Mouse (Mus musculus) erythroblast, adult 5-6 weeks (primary cell): Measurements from ENCODE around the gene Nanos2. TPM values are rescaled to one million over a fixed set of nuclear protein-coding genes. Genes with fewer than 3 reads are reported as not detected.

Experiments
- ATAC-seq: replicated peaks from 2 replicates; pipeline ENCODE4 v1.8.0; 2016; ENCODE audit warnings: moderate number of reproducible peaks, mild to moderate bottlenecking, moderate TSS enrichment, inconsistent platforms; ENCODE audit not compliant: poor library complexity, low FRiP score, severe bottlenecking
- total RNA-seq, 2 experiments: library from RNA; stranded (forward) in 1 of 2; stranded (reverse) in 1 of 2; fragments of 150-400 nt in 1 of 2; fragments of 200-764, 138-1000 nt in 1 of 2; gene quantifications; 2 replicates each; pipeline versions ENCODE4 v1.2.3 to v1.2.4; 2015 to 2017; ENCODE audit warnings: low replicate concordance in 2 of 2

The Nanos2 gene
- not detected in 2 replicates for total RNA-seq (2015; ENCODE audit: low replicate concordance)
- not detected in 2 replicates for total RNA-seq (2017; ENCODE audit: low replicate concordance)

DNA sequence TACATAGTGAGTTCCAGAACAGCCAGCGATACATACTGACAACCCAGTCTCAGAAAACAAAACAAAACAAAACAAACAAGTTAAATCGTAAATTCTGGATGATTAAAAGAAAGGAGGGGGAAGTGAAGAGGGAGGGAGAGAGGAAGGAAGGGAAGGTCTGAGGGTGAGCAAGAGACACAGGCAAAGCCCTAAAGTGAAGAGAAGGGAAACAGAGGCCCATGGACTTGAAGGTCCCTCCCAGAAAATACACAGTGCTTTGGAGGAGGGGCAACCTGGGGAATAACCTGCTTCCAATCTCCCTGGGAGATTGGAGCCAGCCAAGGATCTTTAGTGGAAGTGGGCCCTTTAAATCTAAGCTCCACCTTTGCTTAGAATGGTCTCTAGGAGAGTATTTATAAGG lies at the start of gene Nanos2:
Gene Nanos2 (plus strand): TSS at position 301 of the 400 bp plus-strand sequence.
- no peak for ATAC-seq

DNA sequence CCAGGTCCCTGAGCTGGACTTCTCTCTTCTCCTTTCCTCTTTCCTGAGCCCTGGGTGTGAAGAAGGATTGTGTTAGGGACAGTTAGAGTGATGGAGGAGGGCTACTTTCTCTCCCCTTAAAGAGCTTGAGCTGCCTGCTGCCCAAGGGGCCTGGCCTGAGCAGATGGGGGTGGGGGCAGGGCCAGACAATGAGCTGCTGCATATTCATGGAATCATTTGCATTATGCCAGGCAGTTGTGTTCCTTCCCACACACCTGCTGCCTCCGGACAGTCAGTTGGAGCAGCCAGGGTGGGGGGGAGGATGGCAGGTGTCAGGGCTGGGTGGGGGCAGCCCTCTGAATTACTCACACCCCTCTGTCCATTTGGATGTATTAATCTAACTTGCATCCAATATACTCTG lies 44.8 kb upstream of the Nanos2 start:
- no peak for ATAC-seq

DNA sequence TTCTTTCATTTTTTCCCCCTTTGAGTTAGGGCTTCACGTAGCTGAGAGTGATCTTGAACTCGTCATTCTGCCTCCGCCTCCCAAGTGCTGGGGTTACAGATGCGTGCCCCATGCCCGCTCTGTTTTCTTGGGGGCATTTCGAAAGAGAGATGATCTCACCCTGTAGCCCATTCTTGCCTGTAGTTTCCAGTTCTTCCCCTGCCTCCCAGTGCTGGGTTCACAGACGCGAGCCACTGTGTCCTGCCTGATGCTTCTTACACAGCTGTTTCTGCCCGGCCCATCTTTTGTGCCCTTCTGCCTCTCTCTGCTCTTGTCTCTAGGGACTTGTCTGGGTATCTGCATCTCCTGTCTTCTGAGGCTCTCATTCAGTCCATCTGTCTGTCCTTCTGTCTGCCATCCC lies 44.4 kb upstream of the Nanos2 start:
- ATAC-seq, result no peak

DNA sequence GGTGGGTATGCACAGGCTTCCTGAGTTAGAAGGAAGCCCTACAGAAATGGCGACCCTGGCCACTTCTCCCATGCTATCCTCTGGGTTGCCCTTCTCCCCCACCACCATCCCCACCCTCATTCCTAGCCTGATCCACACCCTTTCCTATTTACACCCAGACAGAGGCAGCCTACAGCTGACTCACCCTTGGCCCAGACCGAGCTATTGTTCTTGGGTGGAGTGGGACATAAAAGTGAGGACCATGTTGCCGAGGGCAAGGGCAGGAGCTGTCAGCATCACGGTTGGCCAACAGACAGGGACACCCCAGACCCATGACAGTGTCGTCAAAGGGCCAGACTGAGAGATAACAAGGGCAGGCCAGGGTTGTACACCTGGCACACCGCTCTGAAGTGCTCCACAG lies 39.0 kb upstream of the Nanos2 start:
- ATAC-seq, result no peak

DNA sequence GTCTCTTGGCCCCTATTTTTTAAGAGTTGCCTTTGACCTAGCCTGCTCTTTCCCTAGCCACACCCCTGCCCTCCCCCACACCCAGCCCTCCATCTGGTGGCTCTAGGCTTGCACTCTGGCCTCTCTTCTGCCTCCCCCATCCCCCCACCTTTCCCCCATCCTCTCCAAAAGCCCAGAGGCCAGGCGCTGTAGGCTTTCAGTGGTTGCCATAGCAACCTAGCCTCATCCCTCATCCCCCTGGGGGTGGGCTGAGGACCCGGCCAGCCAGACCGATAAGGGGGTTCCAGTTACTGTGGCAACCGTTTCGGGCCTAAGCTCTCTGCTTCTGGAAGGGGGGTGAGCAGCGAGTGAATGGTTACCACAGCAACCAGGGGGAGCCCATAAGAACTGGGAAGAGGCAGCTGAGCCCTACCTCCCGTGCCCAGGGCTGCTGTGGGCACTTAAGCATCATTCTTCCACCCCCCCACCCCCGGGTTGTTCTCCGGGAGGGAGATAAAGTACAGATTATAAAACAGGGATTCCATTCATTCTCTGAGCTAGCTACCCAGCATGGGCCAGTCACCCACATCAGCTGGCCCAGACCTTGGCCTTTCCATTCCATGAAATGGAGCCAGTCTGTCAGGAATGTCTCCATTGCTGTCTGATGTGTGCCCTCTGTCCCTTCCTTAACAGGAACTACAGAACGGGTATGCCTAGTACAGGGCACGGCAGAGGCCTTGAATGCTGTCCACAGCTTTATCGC lies 37.2 kb upstream of the Nanos2 start:
- no peak for ATAC-seq

DNA sequence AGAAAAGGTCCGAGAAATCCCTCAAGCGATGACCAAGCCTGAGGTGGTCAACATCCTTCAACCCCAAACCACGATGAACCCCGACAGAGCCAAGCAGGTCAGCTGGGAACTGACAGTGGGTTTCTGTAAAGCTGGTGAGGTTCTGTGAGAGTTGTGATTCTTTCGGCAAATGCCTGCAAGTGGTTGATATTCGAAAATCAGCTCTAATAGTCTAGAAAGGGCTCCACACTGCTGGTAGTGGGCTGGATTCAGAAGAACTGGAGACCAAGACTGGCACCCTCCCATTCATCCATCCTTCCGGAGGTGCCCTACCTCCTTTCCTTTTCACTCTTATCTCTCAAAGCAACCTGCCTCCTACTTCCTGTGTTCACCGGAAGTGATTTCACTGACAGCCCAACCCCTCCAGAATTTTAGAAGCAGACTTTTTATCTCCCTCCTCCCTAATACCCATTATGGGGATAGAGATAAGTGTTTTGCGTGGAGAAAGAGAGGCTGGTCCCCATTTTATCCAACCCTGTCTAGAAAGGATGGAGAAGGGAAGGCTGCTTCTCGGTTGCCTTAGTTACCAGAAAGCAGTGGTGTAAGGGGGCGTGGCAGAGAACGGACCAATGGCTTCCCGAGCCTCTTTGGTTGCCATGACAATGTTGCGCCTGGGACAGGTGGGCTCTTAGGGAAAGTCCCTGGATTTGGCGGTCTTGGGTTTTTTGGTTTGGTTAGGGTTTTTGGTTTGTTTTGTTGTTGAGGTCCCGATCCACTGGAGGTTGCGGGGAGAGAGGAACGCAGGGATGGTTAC lies 36.5 kb upstream of the Nanos2 start:
- ATAC-seq, result no peak

DNA sequence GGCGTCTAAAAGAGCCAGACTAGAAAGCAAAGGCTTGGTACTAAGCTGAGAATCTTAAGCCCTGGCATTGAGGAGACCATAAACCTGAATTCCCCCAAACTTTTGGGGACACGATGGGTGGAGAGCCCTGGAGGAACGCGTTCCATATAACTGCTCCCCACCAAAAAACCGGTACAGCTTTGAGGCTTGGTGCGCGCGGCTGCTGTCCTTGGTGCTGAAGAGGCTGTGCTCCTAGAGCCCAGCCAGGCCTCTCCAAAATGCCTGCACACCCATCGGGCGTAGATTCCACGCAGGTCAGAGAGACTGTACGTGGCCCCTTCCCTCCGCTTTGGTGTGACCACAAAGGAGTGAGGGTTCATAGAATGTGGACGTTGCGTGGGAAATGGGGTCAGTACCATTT lies 35.8 kb upstream of the Nanos2 start:
- no peak for ATAC-seq

DNA sequence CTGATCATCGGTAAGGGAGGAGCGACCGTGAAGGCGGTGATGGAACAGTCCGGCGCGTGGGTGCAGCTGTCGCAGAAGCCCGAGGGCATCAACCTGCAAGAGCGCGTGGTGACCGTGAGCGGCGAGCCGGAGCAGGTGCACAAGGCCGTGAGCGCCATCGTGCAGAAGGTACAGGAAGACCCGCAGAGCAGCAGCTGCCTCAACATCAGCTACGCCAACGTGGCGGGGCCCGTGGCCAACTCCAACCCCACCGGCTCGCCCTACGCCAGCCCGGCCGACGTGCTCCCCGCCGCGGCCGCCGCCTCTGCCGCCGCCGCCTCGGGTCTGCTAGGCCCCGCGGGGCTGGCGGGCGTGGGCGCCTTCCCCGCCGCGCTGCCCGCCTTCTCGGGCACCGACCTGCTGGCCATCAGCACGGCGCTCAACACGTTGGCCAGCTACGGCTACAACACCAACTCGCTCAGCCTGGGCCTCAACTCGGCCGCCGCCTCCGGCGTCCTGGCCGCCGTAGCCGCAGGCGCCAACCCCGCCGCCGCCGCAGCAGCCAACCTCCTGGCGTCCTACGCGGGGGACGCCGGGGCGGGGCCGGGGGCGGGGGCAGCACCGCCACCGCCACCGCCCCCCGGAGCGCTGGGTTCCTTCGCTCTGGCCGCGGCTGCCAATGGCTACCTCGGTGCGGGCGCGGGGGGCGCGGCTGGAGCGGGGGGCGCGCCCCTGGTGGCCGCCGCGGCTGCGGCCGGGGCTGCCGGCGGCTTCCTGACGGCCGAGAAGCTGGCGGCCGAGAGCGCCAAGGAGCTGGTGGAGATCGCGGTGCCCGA lies 29.4 kb upstream of the Nanos2 start:
- ATAC-seq, result no peak

DNA sequence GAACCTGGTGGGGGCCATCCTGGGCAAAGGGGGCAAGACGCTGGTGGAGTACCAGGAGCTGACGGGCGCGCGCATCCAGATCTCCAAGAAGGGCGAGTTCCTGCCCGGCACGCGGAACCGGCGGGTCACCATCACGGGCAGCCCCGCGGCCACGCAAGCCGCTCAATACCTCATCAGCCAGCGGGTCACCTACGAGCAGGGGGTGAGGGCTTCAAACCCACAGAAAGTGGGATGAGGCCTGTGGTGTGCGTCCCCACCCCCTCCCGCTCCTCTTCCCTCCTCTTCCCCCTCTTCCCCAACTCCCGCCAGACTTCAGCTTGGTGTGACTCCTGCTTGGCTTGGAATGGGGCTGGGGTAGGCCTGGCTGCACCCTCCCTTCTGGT lies 28.8 kb upstream of the Nanos2 start:
- ATAC-seq, result no peak

DNA sequence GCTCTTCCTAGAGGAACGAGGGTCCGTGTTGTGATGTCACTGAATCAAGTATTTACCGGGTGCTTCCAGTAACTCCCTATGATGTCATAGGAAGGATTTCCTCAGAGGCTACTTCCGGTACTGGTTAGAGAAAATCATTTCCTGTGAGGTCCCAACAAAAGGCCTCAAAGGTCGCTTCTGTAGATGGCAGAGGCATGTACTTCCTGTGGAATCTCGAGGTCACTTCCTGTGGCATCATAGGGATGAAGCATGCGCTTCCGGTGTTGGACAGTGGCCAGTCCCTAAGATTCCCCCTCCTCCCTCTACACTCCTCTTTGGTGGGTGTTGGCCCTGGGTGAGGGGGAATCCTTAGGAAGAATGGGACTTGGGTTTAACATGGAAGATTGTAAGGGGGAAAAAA lies 27.8 kb upstream of the Nanos2 start:
- ATAC-seq, result no peak

DNA sequence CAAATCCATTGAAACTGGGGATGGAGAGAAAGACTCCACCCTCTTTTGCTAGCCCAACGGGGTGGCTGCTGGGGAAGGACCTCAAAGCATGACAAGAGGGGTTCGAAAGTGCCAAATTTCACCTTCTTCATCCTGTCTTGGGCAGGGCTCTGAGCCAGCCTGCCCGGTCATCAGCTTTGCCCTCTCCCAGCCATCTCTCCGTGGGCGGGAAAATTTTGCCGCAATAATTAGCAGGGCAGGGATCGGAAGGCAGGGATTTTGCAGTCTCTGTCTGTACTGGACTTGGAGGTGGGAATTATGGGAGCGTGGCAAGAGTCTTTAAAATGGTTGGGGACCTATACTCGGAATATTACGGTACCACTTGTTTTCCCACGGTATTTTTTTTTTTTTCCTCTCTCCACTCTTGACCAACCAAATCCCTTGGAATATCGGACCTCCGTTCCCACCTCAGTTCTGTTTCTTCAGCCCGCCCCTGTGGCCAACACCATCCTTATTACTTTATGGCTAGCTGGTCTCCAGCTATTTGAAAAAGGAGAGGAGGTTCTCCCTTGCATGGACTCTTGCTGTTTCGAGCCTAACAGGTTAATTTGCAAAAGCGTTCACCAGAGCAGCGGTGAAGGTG lies 24.9 kb upstream of the Nanos2 start:
- no peak for ATAC-seq

DNA sequence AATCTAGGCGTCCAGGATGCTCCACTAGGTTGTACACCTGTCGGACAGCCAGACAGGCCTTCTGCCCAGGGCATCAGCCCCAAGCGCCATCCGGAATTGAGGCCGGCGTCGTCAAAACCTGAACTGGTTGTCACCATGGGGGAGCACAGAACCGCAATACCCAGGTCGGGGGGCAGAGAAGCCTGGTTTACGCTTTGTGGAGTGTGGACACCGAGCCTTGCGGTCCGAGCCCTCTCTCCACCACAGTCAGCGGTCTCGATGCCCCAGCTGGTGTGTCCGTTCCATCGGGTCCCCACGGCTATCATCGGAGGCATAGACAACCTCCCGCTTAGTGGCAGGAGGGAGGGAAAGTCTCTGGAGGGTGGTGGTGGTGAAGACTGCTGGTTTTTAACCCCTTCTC lies 24.4 kb upstream of the Nanos2 start:
- no peak for ATAC-seq

DNA sequence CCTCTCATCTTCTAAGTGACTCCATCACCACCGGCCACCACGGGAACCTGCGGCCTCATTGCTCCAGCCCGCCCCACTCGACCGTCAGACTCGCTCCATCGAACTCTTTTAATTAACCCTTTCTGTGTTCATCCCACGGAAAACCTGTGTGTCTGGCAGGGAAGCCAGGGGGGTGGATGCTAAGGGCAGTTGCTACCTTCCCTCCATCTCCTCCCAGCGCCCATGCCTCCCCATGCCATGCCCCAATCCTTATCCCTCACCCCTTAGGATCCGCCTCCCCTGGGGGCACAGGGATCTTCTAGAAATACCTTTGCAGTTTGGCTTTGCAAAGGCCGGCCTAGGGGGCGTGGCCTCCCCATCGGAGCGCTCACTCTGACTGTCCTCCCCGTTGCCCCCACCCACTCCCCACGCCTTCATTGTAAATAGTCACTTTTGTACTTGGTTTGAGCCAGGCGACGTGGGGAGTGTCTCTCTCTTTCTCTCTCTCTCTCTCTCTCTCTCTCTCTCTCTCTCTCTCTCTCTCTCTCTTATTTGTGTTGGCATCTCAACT lies 23.8 kb upstream of the Nanos2 start:
- ATAC-seq, result no peak

DNA sequence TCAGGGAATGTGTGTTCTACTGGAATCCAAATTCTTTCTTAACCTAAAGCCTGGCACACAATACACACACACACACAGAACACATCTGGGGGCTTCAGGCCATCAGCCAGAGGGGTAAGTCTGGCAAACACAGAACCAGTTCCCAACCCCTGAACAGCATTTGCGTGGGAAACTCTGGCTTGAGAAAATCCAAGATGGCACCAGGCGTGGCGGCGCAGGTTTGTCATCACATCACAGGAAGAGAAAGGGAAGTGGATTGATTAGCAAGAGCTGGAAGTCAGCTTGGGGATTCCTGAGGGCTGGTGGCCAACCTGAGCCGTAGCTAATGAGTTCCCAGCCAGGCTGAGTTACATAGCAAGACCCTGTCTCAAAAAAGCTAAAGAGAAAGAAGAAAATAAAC lies 21.9 kb upstream of the Nanos2 start:
- no peak for ATAC-seq

DNA sequence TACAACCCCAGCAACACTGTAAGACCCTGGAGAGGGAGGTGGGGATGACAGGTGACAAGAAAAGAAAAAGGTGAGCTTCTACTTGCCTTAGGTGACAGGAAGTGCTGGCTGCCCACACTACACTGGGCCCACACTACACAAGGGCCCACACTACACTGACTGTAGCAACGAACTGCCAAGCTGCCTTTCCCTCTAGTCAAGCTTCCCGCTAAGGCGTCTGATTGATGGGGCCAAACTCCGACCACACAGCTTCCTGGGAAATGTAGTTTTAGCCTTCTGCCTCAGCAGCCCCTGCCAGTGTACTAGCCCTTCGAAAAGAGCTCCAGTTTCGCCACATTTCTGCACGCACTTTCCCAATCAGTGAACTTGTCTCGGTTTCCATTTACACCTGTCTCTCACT lies 19.6 kb upstream of the Nanos2 start:
- no peak for ATAC-seq

DNA sequence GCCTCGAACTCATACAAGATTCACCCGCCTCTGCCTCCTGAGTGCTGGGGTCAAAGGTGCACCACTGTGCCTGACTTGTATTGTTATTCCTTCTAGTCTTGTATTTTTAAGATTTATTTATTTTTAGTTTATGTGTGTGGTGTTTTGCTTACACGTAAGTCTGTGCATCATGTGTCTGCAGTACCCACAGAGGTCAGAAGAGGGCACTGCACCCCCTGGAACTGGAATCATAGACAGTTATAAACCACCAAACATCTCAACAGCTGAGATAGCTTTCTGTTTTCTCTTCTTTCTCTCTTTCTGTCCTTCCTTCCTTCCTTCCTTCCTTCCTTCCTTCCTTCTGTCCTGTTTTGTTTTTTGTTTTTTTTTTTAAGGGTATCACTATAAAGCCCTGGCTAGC lies 16.2 kb upstream of the Nanos2 start:
- ATAC-seq, result no peak

DNA sequence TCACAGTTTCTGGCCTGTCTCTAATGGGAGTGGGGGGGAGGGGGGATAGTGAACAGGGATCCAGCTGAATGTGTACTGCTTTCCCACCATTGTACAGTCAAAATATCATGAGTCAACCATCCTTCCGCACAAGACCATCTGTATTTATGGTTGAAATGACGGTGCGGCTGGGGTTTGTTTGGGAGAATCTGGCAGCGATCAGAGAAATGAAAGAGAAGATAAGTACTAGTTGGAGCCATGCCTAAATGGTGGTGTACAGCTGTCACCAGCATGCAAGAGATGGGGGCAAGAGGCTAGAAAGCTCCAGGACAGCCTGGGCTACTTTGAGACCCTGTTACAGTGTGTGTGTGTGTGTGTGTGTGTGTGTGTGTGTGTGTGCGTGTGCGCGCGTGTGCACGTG lies 8.8 kb upstream of the Nanos2 start:
- ATAC-seq, result no peak

DNA sequence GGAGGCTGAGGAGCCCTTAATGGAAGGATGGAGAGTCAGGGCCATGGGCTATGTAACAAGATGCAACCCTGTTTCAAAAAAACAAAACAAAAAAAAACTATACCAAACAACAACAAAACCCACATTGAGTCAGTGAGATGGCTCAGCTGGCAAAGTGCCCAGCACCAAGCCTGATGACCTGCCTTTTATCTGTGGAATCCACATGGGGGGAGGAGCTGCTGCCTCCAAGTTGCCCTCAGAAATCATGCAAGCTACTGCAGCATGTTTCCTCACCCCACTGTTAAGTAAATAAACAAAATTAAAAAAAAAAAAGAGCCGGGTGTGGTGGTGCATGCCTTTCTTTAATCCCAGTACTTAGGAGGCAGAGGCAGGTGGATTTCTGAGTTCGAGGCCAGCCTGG lies 697 bp upstream of the Nanos2 start:
- peak; percentile 74 for ATAC-seq

DNA sequence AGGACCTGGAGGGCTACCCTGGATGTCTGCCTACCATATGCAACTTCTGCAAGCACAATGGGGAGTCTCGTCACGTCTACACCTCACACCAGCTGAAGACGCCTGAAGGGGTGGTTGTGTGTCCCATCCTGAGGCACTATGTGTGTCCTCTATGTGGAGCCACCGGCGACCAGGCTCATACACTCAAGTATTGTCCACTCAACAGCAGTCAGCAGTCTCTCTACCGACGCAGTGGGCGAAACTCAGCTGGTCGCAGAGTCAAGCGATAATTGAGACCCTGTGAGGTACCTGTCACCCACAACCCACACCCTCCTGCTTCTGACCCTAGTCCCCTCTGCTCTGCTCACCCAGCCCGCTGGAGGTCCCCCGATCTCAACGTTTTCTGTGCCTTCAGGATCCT lies 547 bp downstream of the Nanos2 start:
- ATAC-seq, result no peak

DNA sequence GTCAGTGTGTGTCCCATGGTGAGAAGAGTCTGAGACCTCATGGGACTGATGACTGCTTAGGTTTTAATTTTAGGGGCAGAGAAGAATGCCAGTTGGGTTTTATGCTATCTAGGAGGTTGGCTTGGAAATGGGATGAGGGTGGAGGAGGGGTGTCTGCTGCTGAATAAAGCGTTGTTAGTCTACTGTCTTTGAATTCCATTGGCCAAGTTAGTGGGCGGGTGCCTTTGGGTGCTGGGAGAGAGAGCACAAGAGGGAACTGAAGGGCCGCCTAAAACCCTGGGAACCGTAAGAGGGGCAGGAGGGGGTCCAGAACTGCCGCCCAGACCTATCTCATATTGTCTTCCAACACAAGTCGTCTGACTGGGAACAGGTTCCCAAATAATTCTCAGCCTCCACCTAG lies 1.6 kb downstream of the Nanos2 start:
- no peak for ATAC-seq
